Comparison of ENCODE assay signal across 9 mouse cellular contexts in the genomic region with DNA sequence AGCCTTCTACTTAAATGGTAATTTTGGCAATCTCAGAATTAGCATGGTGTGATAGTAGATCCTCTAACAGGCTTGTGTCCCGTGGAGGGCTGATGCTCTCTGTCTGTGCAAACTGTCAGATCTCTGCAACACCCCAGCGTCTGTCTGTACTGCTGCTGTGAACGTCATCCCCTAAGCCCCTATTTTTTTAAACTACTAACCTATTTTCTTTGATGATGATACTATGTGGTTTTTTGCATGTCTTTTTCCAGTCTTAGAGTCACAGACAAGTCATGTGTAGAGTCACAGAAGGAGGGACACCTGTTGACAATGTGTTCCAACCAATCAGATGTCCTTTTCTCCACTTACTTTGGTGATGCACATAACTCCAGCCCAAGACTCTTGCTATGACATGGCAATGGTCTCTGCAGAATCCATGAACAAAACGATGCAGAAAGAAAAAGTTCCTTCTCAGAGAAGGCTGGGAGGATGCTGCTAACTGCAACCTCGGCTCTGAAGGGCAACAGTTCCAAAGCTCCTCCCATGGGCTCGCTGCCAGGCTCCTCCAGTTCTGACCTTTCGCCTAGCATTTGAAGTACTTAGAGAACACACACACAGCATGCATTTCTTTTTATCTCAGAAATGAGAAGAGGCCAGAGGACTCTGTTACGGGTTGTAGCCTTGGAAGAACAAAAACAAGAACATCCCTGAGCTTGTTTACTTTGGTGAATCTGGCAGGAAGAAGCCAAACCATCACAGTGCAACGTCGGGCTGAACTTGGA. TPM values are rescaled to one million over a fixed set of nuclear protein-coding genes. Genes with fewer than 3 reads are reported as not detected.
DNase-seq lines count a peak whose midpoint lies in the region; ATAC-seq and TF ChIP-seq lines count a peak whose summit lies in the region.
"Had no signal": no experiment of that assay in that cellular context is flagged by ENCODE, and none has a peak within 500 bp of the region (broad histone marks: within the 10 kb centered on the region; RNA-seq: fewer than 3 reads in every experiment).

No protein-coding gene starts in this region.

- no peak for ATAC-seq in midbrain, embryonic 11.5 days (ENCODE audit: low FRiP score)
- no peak for ATAC-seq in midbrain, embryonic 15.5 days (replicated peaks)
- no peak for ATAC-seq in erythroblast, adult 5-6 weeks (replicated peaks; ENCODE audit: low FRiP score, poor library complexity, severe bottlenecking)

- no peak overlapping the region for H3K4me2 ChIP-seq in midbrain, embryonic 11.5 days
- no peak overlapping the region for H3K4me2 ChIP-seq in midbrain, embryonic 15.5 days
- H3K4me2 ChIP-seq: liver, embryonic 13.5 days had no signal

- no peak overlapping the region for H3K27ac ChIP-seq in midbrain, embryonic 11.5 days (ENCODE audit: low read depth, low read length)
- no peak overlapping the region for H3K27ac ChIP-seq in midbrain, embryonic 15.5 days
- H3K27ac ChIP-seq: liver, embryonic 13.5 days had no signal

- TF ChIP-seq CTCF in lung, adult 2 months (IDR thresholded peaks at IDR 0.05; ENCODE audit: insufficient read depth, low read length), result no peak

- H3K9me3 ChIP-seq in midbrain, embryonic 11.5 days (ENCODE audit: control insufficient read depth, low read length), result no peaks in the 10 kb centered on the region
- H3K9me3 ChIP-seq in midbrain, embryonic 15.5 days, result no peaks in the 10 kb centered on the region
- H3K9me3 ChIP-seq: liver, embryonic 13.5 days had no signal

- peak; percentile 61 for DNase-seq in midbrain, embryonic 11.5 days (ENCODE audit: low spot score, missing footprints)
- DNase-seq in heart, postnatal 25 days (ENCODE audit: low spot score), result peak; percentile 38
- peak; percentile 44 for DNase-seq in lung, adult 2 months
- DNase-seq in thymus, postnatal 10 days (ENCODE audit: low spot score in 2 of 2), result peak; percentile 60 to 64
- no peak for DNase-seq in frontal cortex, postnatal 36 days (ENCODE audit: low spot score in 2 of 2)
- no peak for DNase-seq in right cerebral cortex, adult 18-20 months
- DNase-seq: liver, embryonic 13.5 days had no signal

- H3K4me1 ChIP-seq in midbrain, embryonic 11.5 days (ENCODE audit: control insufficient read depth, insufficient read depth, low read length), result no peaks in the 10 kb centered on the region
- no peaks in the 10 kb centered on the region for H3K4me1 ChIP-seq in midbrain, embryonic 15.5 days
- peaks cover 11% of the 10 kb centered on the region for H3K4me1 ChIP-seq in lung, adult 2 months (ENCODE audit: control insufficient read depth, insufficient read depth, low read length)

- H3K27me3 ChIP-seq in midbrain, embryonic 11.5 days (ENCODE audit: control insufficient read depth, insufficient read depth, low read length), result no peaks in the 10 kb centered on the region
- H3K27me3 ChIP-seq in midbrain, embryonic 15.5 days (replicated peaks), result no peaks in the 10 kb centered on the region
- H3K27me3 ChIP-seq: liver, embryonic 13.5 days had no signal

- WGBS in midbrain, embryonic 11.5 days, result 70% methylated on average over 10 of the region's 10 CpGs
- 56% methylated on average over 10 of the region's 10 CpGs for WGBS in midbrain, embryonic 15.5 days
- 34% methylated on average over 10 of the region's 10 CpGs for WGBS in lung, adult 2 months

- no peak overlapping the region for H3K9ac ChIP-seq in midbrain, embryonic 11.5 days (ENCODE audit: low read length)
- no peak overlapping the region for H3K9ac ChIP-seq in midbrain, embryonic 15.5 days
- H3K9ac ChIP-seq: liver, embryonic 13.5 days had no signal

- intact Hi-C loops in heart, postnatal 25 days (cut with DNase I), result no loop called here

- no peak for TF ChIP-seq POLR2A in lung, adult 2 months (IDR thresholded peaks at IDR 0.05; ENCODE audit: borderline replicate concordance, extremely low read depth, low read depth, low read length)

- no peaks in the 10 kb centered on the region for H3K36me3 ChIP-seq in midbrain, embryonic 11.5 days (ENCODE audit: control insufficient read depth, insufficient read depth, low read length)
- H3K36me3 ChIP-seq in midbrain, embryonic 15.5 days (replicated peaks), result no peaks in the 10 kb centered on the region
- H3K36me3 ChIP-seq: liver, embryonic 13.5 days had no signal

- no peak overlapping the region for H3K4me3 ChIP-seq in midbrain, embryonic 11.5 days (ENCODE audit: low read depth, low read length)
- no peak overlapping the region for H3K4me3 ChIP-seq in midbrain, embryonic 15.5 days
- H3K4me3 ChIP-seq in lung, adult 2 months (replicated peaks; ENCODE audit: extremely low read depth, low read depth, low read length), result no peak overlapping the region
- H3K4me3 ChIP-seq: liver, embryonic 13.5 days had no signal

RNA-seq across cellular contexts. Expression of a gene that starts 23.0 kb away (rescaled TPM):
- 16.2 and 17.5 TPM in 2 replicates for polyA plus RNA-seq in midbrain, embryonic 11.5 days (2014; fragmentation: Nextera tagmentation; extraction: Ambion mirVana)
- 8.6 TPM in 2 replicates for polyA plus RNA-seq in midbrain, embryonic 15.5 days (2015; fragmentation: Nextera tagmentation; extraction: Ambion mirVana)
- 10 to 100 TPM; 36.9 to 40.7 TPM for total RNA-seq in heart, postnatal 25 days (2021)
- 10.8 and 15.2 TPM in 2 replicates for polyA plus RNA-seq in lung, adult 2 months (2012; rRNA removed)
- 5.6 and 6.1 TPM in 2 replicates for total RNA-seq in erythroblast, adult 5-6 weeks (2015; ENCODE audit: low replicate concordance)
- total RNA-seq in erythroblast, adult 5-6 weeks (2017; ENCODE audit: low replicate concordance), result 4.3 and 9.8 TPM in 2 replicates

RNA-seq across cellular contexts. Expression of a gene that starts 23.0 kb away (rescaled TPM):
- 2.5 and 3.4 TPM in 2 replicates for polyA plus RNA-seq in midbrain, embryonic 11.5 days (2014; fragmentation: Nextera tagmentation; extraction: Ambion mirVana)
- polyA plus RNA-seq in midbrain, embryonic 15.5 days (2015; fragmentation: Nextera tagmentation; extraction: Ambion mirVana), result 2.9 and 4.7 TPM in 2 replicates
- 1 to 10 TPM; 1.5 to 2.7 TPM for total RNA-seq in heart, postnatal 25 days (2021)
- 0.71 and 1.4 TPM in 2 replicates for polyA plus RNA-seq in lung, adult 2 months (2012; rRNA removed)
- 2.7 and 11.3 TPM in 2 replicates for total RNA-seq in erythroblast, adult 5-6 weeks (2015; ENCODE audit: low replicate concordance)
- 3.7 and 7.8 TPM in 2 replicates for total RNA-seq in erythroblast, adult 5-6 weeks (2017; ENCODE audit: low replicate concordance)

RNA-seq across cellular contexts. Expression of a gene that starts 48.9 kb away (rescaled TPM):
- 3.0 and 3.8 TPM in 2 replicates for polyA plus RNA-seq in midbrain, embryonic 11.5 days (2014; fragmentation: Nextera tagmentation; extraction: Ambion mirVana)
- polyA plus RNA-seq in midbrain, embryonic 15.5 days (2015; fragmentation: Nextera tagmentation; extraction: Ambion mirVana), result 21.4 and 24.6 TPM in 2 replicates
- 1 to 10 TPM; 3.9 to 4.4 TPM for total RNA-seq in heart, postnatal 25 days (2021)
- polyA plus RNA-seq in lung, adult 2 months (2012; rRNA removed), result 3.0 and 4.2 TPM in 2 replicates
- 3.6 TPM in 1 of 2 replicates, not detected in the other for total RNA-seq in erythroblast, adult 5-6 weeks (2015; ENCODE audit: low replicate concordance)
- 0.98 TPM in 1 of 2 replicates, not detected in the other for total RNA-seq in erythroblast, adult 5-6 weeks (2017; ENCODE audit: low replicate concordance)

Comparison
In these comparisons a context has a peak if more than half of its experiments do, and no peak if none do; other contexts are left out.
1. DNase-seq: peak in midbrain, embryonic 11.5 days (single experiment), heart, postnatal 25 days (single experiment), lung, adult 2 months (single experiment) and thymus, postnatal 10 days (2 of 2); none in frontal cortex, postnatal 36 days (0 of 2) and right cerebral cortex, adult 18-20 months (single experiment).